Mouse (Mus musculus) gastrocnemius, postnatal 36 days (tissue): Measurements from ENCODE around the gene Hrnr. TPM values are rescaled to one million over a fixed set of nuclear protein-coding genes. Genes with fewer than 3 reads are reported as not detected.

Source experiments
- DNase-seq, 2 experiments: peaks; one replicate each; pipeline ENCODE4 v3.0.0; 2022
- intact Hi-C: fragments of 180-260 bp; cut with DNase I; formaldehyde crosslinking; loops from one replicate; pipeline ENCODE4 v1.15.1; 2025
- long read RNA-seq, 2 experiments: library from polyadenylated mRNA; stranded (forward); transcript quantifications; one replicate each; pipeline ENCODE4 v2.0.0; 2021
- total RNA-seq, 2 experiments: library from RNA; stranded (reverse); gene quantifications; 2 replicates each; pipeline ENCODE4 v1.2.3; 2021

The Hrnr gene
- not detected for total RNA-seq
- long read RNA-seq, experiment 1 = 0 reads
- long read RNA-seq, experiment 2 = 0 reads

GRCm38 (mm10) chr3:93319449-93319848, at the start of gene Hrnr:
Gene Hrnr (plus strand): TSS chr3:93319749.
- DNase-seq = no peak
- intact Hi-C loops = no loop called here

- no peak for DNase-seq
- intact Hi-C loops = no loop called here
These were observed 46.3 kb upstream of the Hrnr start, which contains the start of gene Flg for GRCm38 (mm10) chr3:93273223-93273622. Gene Flg (plus strand): TSS chr3:93273523.

GRCm38 (mm10) chr3:93297542-93297941, 22.0 kb upstream of the Hrnr start:
- intact Hi-C loops = no loop called here
- no peak for DNase-seq

GRCm38 (mm10) chr3:93299832-93300231, 19.7 kb upstream of the Hrnr start:
- intact Hi-C loops = no loop called here
- no peak for DNase-seq

GRCm38 (mm10) chr3:93301896-93302295, 17.7 kb upstream of the Hrnr start:
- DNase-seq = no peak
- intact Hi-C loops = no loop called here

GRCm38 (mm10) chr3:93306142-93306541, 13.4 kb upstream of the Hrnr start:
- intact Hi-C loops = no loop called here
- DNase-seq = no peak

- intact Hi-C loops = no loop called here
- no peak for DNase-seq
These were observed 8.2 kb upstream of the Hrnr start for GRCm38 (mm10) chr3:93311371-93311770.

GRCm38 (mm10) chr3:93314388-93314787, 5.2 kb upstream of the Hrnr start:
- intact Hi-C loops = no loop called here
- DNase-seq = no peak

- no peak for DNase-seq
- intact Hi-C loops = no loop called here
These were observed 18.2 kb downstream of the Hrnr start for GRCm38 (mm10) chr3:93337749-93338148.

- no peak for DNase-seq
- intact Hi-C loops = no loop called here
These were observed 20.5 kb downstream of the Hrnr start for GRCm38 (mm10) chr3:93340021-93340420.

GRCm38 (mm10) chr3:93346896-93347295, 27.3 kb downstream of the Hrnr start:
- intact Hi-C loops = no loop called here
- DNase-seq = no peak

- DNase-seq = peak; percentile 25 to 29
- intact Hi-C loops = loop anchor here (5.0 kb wide), 1 partner anchor 47 kb away; no protein-coding TSS in a partner anchor
These were observed 40.5 kb downstream of the Hrnr start for GRCm38 (mm10) chr3:93360045-93360444.

- intact Hi-C loops = loop anchor here (1.0 to 5.0 kb wide), 2 partner anchors 45 to 132 kb away; no protein-coding TSS in a partner anchor
- DNase-seq = no peak
These were observed 42.5 kb downstream of the Hrnr start for GRCm38 (mm10) chr3:93361933-93362574.

GRCm38 (mm10) chr3:93366966-93367575, 47.5 kb downstream of the Hrnr start:
- no peak for DNase-seq
- intact Hi-C loops = no loop called here

GRCm38 (mm10) chr3:93368171-93368570, 48.6 kb downstream of the Hrnr start:
- intact Hi-C loops = no loop called here
- no peak for DNase-seq

GRCm38 (mm10) chr3:93373416-93373815, 53.9 kb downstream of the Hrnr start:
- intact Hi-C loops = no loop called here
- DNase-seq = no peak

- DNase-seq = no peak
- intact Hi-C loops = no loop called here
These were observed 55.6 kb downstream of the Hrnr start for GRCm38 (mm10) chr3:93375196-93375595.

- intact Hi-C loops = no loop called here
- DNase-seq = no peak
These were observed 56.1 kb downstream of the Hrnr start for GRCm38 (mm10) chr3:93375601-93376000.

GRCm38 (mm10) chr3:93378146-93378545, 58.6 kb downstream of the Hrnr start:
- DNase-seq = no peak
- intact Hi-C loops = no loop called here
